Mouse (Mus musculus): ENCODE measurements around the gene Tfeb.

The Tfeb gene

DNA sequence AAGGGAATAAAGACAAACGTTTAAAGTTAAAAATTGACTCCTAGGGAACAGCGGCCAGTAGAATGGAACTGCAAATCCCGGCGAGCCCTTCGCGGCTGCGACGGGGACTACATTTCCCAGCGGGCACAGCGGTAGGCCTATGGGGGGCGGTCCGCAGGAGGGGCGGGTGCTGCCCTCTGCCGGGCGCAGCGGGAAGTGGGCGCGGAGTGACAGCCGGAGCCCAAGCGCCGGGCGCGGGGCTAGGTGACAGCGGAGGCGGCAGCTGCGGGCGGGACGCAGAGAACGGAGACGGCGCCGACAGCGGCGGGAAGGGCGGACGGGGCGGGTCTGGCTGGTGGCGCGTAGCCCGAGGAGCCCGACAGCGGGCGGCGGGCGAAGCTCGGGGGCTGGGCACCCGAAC, at the start of gene Tfeb:
TSS of gene Tfeb (plus strand) at position 175 of the 400 bp plus-strand sequence.
- peak; percentile 96 for DNase-seq (ENCODE audit: low spot score)

DNA sequence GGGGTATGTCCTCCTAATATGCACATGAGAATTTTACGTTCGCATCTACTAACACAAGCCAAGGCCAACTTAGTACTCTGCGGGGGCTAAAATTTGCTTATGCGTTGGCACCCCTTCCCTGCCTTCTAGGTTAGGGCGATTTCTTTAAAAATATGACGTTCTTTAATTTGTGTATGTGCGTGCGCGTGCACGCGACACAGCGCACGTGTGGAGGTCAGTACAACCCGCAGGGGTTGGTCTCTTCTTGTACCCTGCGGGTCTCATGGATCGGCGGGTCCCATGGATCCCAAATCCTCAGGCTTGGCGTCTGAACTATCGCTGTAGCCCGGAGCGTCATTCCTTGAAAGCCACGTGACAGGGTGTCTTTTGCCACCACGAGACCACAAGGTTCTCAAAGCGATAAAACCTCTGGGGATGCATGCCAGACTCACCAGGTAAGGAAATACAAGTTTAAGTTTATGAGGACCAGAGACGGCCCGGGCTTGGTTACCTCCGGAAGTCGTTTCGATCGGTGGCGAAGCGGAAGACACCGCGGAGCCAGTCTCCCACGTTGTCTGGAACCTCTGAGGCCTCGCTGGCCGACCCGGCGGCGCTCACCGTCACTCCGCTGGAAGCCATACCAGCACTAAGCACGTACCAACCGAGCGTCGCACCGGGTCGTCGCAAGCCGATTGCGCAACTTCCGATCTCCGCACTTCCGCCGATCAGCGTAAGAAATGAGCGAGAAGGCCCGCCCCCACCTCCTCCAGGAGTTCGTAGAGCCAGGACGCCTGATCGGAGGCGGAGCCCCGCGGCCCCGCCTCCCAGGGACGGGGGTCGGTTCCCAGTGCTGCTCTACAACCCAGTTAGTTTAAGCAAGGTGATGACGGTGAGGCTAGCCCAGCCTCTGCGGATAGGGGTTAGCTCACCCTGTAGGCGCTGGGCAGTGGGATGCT, 49.2 kb upstream of the Tfeb start:
- DNase-seq (ENCODE audit: low spot score), result peak; percentile 76

DNA sequence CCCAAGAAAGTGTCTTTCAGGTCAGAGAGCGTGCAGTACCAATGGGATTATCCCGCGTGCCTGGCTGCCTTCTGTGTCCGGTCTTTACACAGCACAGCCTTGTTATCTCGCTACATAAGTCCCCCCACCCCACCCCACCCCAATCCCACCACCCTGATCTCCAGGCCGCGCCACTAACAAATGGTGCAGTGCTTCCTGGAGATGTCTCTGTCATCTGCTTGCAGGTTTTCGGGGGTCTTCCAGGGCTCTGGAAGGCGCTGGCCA, 48.6 kb upstream of the Tfeb start, which contains the start of gene Tomm6:
TSS of gene Tomm6 (minus strand) at position 43 of the 264 bp plus-strand sequence.
- DNase-seq (ENCODE audit: low spot score), result no peak

DNA sequence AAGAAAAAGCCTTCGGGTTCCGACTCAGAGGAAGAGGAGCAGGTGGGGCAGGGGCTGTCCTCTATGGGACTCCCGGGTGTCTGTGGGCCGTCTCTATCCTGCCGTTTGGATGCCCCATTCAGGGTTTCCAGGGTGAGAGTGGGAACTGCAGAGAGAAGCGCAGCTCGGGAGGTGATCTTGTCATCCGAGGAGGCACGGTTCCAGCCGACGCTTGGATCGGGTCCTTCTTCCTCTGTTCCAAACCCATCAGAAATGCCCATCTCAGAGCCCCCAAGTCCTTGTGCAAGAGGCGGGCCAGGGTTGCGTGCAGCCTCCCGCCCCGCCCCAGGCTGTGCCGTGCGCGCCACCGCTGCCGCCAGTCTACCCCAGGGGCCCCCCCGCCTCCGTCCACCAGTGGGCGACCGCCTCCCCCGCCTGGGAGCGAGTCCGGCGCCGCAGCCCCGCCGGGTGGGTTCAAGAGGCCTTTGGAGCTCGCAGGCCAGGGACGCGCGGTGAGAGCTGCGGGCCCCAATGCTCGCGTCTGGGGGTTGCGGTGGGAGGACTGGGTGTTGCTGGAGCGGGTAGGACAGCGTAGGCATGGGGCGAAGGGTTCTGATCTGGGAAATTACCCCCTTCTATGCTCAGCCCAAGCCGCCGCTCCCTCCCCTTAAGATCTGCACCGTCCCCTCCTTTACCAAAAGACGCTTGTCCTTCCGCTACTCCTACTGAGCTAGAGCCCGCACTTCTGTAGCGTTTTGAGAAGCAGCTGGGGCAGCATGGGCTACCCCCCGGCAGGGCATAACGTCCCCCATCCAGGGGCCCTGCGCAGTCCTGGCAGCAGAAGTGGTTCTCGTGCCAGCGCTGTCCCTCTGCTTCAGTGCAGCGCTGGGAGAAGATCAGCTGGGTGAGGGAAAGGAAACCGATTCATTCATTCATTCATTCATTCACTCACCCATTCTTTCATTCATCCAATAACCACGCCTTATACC, 47.9 kb upstream of the Tfeb start, which contains the start of gene Frs3:
TSS of gene Frs3 (plus strand) at position 423 of the 968 bp plus-strand sequence.
- peak; percentile 49 for DNase-seq (ENCODE audit: low spot score)

DNA sequence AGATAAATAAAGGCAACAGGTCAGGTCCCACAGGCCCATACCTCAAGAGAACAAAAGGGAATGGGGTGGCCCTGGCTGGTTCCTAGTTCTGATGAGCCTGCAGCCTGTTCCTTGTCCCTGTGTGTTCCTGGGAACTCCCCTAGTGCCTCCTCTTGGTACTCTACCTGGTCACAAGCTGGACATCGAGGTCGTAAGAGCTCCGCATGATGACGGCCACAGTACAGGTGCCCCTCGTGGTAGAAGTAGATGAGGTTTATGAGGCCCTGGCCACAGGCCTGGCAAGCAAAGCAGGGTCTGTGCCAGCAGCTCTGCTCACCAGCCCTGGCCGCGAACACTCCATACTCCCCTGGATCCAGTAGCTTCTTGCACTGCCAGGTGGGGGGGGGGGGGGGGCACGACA, 46.9 kb upstream of the Tfeb start:
- no peak for DNase-seq (ENCODE audit: low spot score)

DNA sequence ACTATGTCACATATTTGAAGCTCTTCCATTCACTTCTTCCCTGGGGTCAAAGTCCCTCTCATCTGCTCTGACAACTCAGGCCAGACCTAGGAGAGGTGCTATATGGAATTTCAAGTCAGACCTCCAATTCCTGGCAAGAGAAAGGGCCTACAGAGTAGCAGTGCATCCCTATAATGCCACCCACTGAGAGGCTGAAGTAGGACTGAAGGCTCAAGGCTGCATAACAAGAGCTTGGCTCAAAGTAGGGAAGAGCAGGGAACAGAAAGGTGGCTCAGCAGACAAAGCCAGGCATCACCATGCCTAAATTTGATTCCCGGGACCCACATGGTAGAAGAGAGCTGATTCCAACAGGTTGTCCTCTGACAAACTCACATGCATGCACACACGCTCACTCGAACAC, 45.2 kb upstream of the Tfeb start:
- DNase-seq (ENCODE audit: low spot score), result no peak

DNA sequence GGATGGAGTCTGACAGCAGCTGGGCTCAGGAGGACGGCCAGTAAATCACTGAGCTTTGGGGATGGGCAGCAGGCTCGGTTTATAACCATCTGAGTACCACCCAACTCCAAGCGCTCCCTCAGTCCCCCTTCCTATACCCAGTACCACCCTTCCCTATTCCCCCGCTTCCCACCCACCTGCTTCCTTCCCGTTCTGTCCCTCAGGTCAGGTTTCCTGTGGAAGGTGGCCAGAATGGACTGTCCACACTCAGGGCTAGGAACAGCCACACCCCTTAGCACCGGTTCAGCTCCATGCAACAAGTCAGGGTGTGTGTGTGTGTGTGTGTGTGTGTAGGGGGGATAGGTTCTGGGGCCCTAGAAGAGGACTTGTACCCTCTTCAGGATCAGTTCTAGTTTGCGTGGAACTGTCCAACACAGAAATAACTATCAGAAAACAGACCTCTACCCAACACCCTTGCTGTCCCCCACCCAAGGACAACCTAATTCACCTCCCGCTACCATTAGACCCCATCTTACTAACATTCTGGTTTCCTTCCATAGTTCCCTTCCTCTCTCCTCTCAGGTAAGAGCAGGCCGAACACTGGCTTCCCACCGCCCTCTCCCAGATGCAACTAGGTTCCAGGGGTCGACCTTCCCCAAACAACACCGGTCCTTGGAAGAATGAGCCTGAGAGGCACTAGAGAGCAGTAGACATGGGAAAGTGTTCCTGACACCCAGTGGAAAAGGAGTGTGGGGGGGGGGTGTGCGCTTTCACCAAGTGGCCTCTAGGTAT, 43.0 kb upstream of the Tfeb start:
- DNase-seq (ENCODE audit: low spot score), result no peak

DNA sequence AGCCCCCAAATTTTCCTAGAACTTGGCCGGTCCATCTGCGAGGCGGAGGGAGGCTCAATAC, 42.6 kb upstream of the Tfeb start, which contains the start of gene Gm21981:
TSS of gene Gm21981 (minus strand) at position 14 of the 61 bp plus-strand sequence.
- no peak for DNase-seq (ENCODE audit: low spot score)

DNA sequence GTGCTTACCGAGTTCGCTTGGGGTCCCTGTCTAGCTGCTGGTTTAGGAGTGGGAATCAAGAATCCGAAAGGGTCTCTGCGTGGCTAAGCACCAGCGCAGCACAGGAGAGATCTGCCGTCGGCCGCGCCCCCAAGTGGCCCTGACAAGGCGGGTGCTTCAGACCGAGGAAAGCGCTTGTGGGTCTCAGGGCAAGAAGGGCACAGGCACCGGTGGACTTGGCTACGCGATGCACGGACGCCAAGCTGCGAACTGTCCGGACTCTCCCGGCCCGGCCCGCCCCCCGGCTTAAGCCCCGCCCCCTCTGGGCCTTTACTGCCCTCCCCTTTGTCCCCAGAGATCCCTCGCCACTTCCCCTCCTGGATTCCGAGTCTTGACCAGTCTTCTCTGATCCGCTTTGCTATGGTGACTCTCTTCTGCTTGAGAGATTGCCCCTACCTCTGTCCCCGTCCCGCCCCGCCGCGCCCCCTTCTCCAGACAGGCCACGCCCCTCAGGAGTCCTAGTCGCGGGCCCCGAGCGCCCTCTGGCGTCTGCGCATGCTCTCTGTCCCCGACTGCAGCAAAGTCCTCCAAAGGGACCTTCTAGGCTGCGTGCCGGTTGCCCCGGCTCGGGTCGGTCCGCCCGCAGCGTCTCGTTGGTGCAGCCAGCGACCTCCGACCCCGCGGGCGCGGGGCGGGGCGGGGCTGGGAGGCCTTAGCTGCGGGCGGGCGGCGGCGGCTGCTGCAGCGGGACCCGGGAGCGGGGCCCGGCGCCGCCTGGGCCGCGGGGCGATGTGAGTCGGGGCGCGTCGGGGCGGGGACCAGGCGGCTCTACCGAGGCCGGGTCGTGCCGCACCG, 42.1 kb upstream of the Tfeb start, which contains the start of gene Prickle4:
TSS of gene Prickle4 (minus strand) at position 234 of the 834 bp plus-strand sequence.
- peak; percentile 97 for DNase-seq (ENCODE audit: low spot score)

DNA sequence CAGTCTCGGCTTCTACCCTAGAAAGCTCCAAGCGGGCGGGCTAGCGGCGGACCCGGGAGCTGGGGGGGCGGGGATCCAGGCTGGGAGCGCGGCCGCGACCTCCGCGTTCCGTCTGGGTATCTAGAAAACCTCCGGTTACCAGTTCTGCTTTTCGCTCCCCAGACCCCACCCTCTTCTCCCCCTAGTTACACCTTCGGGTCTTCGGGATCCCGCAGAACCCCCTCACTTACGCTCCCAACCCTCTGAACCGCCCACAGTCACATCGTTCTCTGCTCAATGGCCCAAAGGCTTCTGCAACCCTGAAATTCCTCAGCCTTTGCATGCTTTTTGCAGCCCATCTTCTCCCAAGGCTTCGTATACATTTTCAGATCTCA, 41.5 kb upstream of the Tfeb start:
- DNase-seq (ENCODE audit: low spot score), result no peak

DNA sequence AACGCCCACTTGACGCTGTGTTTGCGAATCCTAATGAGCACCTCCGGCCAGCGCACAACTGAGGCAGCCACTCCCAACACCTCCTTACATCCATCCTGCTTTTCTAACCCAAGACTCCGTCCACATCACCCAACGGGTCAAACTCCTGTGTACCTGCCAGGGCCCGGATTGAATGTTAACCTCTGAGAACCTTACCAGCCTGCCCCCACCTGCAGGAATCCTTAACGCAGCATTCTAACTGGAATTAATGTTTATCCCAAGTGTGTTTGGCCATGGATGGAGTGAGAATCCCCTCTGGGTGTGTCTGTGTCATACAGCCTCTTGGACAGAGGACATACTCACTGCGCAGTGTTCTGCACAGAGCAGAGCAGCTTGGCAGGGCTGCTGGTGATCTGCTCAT, 38.7 kb upstream of the Tfeb start:
- no peak for DNase-seq (ENCODE audit: low spot score)

DNA sequence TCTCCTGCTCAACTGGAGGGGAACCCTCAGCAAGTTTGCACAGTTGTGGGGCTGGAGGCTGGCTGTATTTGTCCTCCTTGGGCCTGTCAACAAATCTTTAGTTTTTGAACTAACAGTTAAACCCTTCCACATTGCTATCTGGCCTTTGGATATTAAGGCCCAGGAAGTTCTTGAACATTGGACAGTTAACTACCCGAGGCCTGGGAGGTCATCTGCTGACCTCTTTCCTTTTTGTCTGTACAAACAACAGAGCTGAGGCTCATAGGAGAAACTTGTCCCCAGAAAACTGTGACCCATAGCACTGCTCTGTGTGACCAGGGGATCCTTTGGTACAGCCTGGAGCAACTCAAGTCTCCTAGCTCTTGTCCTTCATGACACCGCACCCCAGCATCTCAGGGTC, 37.8 kb upstream of the Tfeb start:
- no peak for DNase-seq (ENCODE audit: low spot score)

DNA sequence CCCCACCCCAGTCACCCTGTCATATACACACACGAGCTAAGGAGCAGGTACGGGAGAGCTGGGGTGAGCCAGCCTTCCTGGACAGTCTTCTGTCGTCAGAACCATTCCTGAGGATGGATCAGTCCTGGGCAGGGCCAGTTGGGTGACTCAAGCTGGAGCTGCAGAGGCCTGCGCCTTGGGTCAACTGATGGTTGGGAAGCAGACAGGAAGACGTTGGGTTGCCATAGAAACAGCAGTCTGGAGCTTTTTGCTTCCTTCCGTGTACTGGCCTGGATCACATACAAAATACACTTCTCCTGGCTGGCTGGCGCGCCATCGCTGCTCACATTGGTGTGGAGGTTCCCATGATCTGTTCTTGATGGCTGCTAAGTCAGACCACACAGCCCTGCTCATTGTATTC, 35.0 kb upstream of the Tfeb start:
- DNase-seq (ENCODE audit: low spot score), result no peak

DNA sequence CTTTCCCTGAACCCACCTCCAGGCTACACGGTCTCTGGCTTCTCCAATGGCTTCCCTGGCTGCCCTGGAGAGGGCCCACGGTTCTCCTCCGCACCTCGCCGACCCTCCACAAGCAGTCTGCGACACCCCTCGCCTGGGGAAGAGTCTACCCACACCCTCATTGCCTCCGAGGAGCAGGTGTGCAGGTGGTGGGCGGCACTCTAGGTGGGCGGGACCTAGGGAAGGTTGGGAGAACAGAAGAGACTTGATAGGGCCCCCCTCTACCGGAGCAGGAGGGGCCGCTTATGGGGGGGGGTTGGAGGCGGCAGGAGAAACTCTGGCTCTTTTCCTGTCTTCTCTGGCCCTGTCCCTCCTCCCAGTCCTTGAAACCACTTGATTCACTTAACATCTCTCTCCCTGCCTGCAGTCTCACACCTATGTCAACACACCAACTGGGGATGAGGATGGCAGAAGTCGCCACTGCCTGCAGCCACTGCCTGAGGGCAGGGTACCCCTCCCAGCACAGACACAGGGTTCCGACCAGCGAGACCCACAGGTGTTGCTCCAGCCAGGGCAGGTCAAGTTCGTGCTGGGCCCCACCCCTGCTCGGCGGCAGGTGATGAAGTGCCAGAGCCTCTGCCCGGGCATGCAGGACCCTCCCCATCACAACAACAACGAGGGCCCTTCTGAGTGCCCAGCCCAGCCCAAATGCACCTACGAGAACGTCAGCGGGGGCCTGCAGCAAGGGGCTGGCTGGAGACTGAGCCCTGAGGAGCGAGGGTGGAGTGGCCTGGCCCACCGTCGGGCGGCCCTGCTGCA, 34.1 kb upstream of the Tfeb start:
- no peak for DNase-seq (ENCODE audit: low spot score)

DNA sequence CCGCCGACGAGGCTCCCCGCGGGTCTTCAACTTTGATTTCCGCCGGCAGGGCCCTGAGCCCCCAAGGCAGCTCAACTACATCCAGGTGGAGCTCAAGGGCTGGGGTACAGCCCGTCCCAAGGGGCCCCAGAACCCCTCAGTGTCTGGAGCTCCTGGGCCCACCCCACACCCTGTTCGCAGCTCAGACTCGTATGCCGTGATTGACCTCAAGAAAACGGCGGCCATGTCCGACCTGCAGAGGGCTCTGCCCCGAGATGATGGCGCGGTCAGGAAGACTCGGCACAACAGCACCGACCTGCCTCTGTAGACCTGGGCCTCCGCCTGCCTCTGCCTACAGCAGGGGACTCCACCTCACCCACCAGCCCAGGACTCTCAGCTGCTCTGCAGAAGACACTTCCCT, 33.3 kb upstream of the Tfeb start:
- DNase-seq (ENCODE audit: low spot score), result no peak

DNA sequence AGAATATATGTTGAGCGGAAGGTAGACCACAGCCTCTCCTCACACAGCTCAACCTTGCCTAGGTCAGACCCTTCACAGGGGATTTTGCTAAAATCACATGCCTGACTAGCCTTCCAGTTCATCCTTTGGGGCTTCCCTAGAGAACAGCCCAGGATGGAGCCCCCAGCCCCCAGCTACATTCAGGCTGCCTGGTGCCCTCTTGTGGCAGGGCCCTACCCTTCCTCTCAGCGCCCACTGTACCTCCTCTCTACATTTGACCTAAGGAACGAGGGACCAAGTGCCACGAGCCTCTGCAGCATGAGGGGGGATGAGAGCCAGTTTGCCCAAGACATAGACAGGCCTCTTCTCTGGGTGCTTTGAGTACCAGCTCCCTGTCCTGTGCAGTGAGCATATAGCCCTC, 32.1 kb upstream of the Tfeb start:
- no peak for DNase-seq (ENCODE audit: low spot score)

DNA sequence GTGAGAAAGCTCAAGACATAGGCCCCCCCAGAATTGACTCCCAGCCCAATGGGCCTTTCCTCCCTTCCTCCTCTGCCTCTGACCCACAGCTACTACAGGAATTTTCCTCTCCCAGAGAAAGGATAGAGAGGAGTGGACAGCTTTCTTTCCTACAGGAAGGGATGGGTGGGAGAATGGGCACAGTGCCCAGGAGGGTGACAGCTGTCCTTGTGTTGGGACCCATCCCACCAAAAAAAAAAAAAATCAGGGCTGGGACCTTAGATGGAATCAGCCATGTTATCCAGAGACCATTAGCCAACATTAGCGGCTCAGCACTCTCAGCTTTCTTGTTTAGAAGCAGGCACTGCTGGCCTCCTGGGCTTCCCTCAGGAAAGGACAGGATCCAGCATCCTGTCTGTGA, 30.6 kb upstream of the Tfeb start:
- DNase-seq (ENCODE audit: low spot score), result no peak

DNA sequence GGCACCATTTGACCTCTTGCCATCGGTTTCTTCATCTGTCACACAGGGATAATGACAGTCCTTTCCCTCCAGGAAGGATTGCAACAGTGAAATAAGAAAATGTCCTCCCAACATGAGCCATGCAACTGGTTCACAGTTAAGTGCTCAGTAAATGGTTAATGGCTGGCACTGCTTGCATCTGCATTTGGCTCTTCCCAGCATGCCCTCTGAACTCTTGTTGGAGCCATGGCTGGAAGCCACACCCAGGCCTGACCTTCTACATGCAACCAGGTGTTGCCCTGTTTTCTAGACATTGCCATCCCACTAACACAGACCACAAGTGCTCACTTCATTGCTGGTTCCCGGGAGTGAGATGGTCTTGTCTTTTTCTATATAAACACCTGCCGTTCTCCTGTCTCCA, 28.9 kb upstream of the Tfeb start:
- no peak for DNase-seq (ENCODE audit: low spot score)

DNA sequence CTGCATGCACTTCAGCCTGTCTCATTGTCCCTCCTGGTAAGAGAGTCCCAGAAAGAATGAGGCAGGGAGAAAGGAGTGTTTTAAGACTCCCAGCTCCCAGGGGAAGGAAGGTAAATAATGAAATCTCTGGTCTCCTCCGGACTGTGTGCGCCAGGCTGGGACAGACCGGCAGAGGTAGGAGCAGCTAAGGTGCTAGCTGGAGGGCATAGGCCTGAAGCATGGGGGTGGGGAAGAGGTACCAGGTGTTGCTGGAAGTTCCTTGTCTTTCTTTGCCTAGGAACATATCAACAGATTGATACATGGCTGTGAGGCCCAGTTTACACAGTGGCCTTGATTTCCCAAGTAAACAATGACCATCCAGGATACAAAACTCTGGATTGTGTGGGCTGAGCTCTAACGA, 27.9 kb upstream of the Tfeb start:
- DNase-seq (ENCODE audit: low spot score), result no peak

DNA sequence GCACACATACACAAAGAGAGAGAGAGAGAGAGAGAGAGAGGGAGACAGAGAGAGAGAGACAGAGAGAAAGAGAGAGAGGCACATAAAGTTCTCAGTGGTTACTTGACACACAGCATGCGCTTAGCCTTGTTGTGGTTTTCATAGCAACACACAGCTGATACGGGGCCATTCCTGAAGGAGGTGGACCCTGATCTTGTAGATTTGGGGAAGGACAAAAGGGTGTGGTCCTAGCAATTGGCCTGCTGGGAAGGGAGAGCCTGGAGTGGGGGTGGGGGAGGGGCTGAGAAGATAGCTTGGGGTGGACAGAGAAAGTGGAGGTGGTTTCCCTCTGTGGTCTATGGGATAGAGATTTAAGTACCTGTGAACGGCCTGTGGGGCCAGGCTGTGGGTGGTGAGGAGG, 26.8 kb upstream of the Tfeb start:
- DNase-seq (ENCODE audit: low spot score), result no peak

DNA sequence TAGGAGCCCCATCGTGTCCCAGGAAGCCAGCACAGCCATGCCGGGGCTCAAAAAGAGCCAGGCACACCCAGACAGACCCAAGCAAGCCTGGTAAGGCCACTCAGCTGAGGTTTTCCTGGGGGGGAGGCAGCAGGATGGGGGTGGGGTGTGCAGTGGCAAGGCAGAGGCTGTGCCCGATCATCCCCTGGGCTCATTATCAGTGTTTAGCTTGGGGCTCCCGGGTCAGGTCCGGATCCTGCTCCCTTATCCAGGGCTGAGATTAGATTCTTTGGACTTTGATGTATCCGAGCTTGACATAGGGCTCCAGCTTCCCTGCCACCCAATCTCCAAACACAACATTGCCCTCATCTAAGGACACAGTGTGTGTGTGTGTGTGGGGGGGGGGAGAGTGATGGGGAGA, 24.9 kb upstream of the Tfeb start:
- no peak for DNase-seq (ENCODE audit: low spot score)
